Mouse (Mus musculus) neutrophil, adult 5-6 weeks (primary cell): Measurements from ENCODE around the gene Stmn1. TPM values are rescaled to one million over a fixed set of nuclear protein-coding genes. Genes with fewer than 3 reads are reported as not detected.
"Not testable (repeated sequence)": the region's sequence is repeated elsewhere in the genome, so short reads cannot be mapped to it uniquely, and the experiment has no call there.

ENCODE experiments used
- ATAC-seq: fragments of 151-379, 151-347 bp; 2 replicates; pipeline ENCODE4 v1.8.0; 2017; ENCODE audit warnings: mild to moderate bottlenecking, moderate TSS enrichment; ENCODE audit not compliant: insufficient number of reproducible peaks, poor library complexity, low FRiP score, severe bottlenecking; ENCODE audit errors: extremely low read depth
- total RNA-seq: library from RNA; stranded (forward); fragments of 200-1000 nt; gene quantifications from 2 replicates; pipeline ENCODE4 v1.2.3, GENCODE M21; 2017

Stmn1 gene
- total RNA-seq, 1 experiment from 2014 or later, result 9.9 TPM

- ATAC-seq, result no peak
Observed at GRCm38 (mm10) chr4:134482442-134482841, 14.3 kb downstream of the Stmn1 start.

- ATAC-seq, result no peak
Observed at GRCm38 (mm10) chr4:134483078-134483688, 15.1 kb downstream of the Stmn1 start.

GRCm38 (mm10) chr4:134483696-134484095 lies 15.6 kb downstream of the Stmn1 start:
- no peak for ATAC-seq

GRCm38 (mm10) chr4:134484231-134484630 lies 16.1 kb downstream of the Stmn1 start:
- no peak for ATAC-seq

GRCm38 (mm10) chr4:134485151-134485900 lies 17.2 kb downstream of the Stmn1 start:
- no peak for ATAC-seq

- no peak for ATAC-seq
Observed at GRCm38 (mm10) chr4:134488211-134488610, 20.1 kb downstream of the Stmn1 start.

- no peak for ATAC-seq
Observed at GRCm38 (mm10) chr4:134489986-134490665, 22.0 kb downstream of the Stmn1 start.

- ATAC-seq, result no peak
Observed at GRCm38 (mm10) chr4:134491716-134492115, 23.6 kb downstream of the Stmn1 start.

GRCm38 (mm10) chr4:134494161-134494560 lies 26.0 kb downstream of the Stmn1 start:
- ATAC-seq, result not testable (repeated sequence)

GRCm38 (mm10) chr4:134494780-134495545 lies 26.8 kb downstream of the Stmn1 start:
- ATAC-seq, result peak; percentile 64

GRCm38 (mm10) chr4:134495546-134495923 lies 27.4 kb downstream of the Stmn1 start:
- ATAC-seq, result no peak

- ATAC-seq, result peak; percentile 40
Observed at GRCm38 (mm10) chr4:134496595-134497210, 28.6 kb downstream of the Stmn1 start, which contains the start of gene Paqr7. TSS of gene Paqr7 (plus strand) at chr4:134496697.

- ATAC-seq, result no peak
Observed at GRCm38 (mm10) chr4:134497223-134497622, 29.1 kb downstream of the Stmn1 start.

GRCm38 (mm10) chr4:134497986-134498731 lies 30.0 kb downstream of the Stmn1 start:
- no peak for ATAC-seq

GRCm38 (mm10) chr4:134498983-134499382 lies 30.9 kb downstream of the Stmn1 start:
- not testable (repeated sequence) for ATAC-seq

GRCm38 (mm10) chr4:134501095-134501494 lies 33.0 kb downstream of the Stmn1 start:
- no peak for ATAC-seq

GRCm38 (mm10) chr4:134503686-134504357 lies 35.7 kb downstream of the Stmn1 start:
- no peak for ATAC-seq
